Mouse (Mus musculus): Measurements from ENCODE around the gene Rab31. TPM values are rescaled to one million over a fixed set of nuclear protein-coding genes. Genes with fewer than 3 reads are reported as not detected.

Rab31 gene
- polyA plus RNA-seq, 2 experiments: 2.7 to 5.0 TPM

- peak overlapping the region; percentile 69 to 97; a peak in 3 of 4 replicates for H3K4me3 ChIP-seq (ENCODE audit: insufficient read depth in 1 of 2, low read depth in 2 of 2, low read length in 2 of 2)
- no peaks in the 10 kb centered on the region for H3K27me3 ChIP-seq (ENCODE audit: control insufficient read depth, insufficient read depth, low read length)
- H3K9me3 ChIP-seq (ENCODE audit: control insufficient read depth, low read length): no peaks in the 10 kb centered on the region
- no peaks in the 10 kb centered on the region; the same call in 1 of the 2 replicates for H3K36me3 ChIP-seq (replicated peaks; ENCODE audit: control insufficient read depth, insufficient read depth, low read depth)
- H3K4me1 ChIP-seq (replicated peaks; ENCODE audit: control insufficient read depth in 2 of 2, insufficient read depth in 2 of 2, low read length in 1 of 2): peaks cover 31 to 38% of the 10 kb centered on the region in 2 experiments
- peak overlapping the region; percentile 89 for H3K9ac ChIP-seq (replicated peaks)
- ATAC-seq (ENCODE audit: insufficient read depth) (no peak), DNase-seq (ENCODE audit: low read depth in 3 of 3, low spot score in 3 of 3) (no peak)
- H3K4me2 ChIP-seq (ENCODE audit: low read depth): peak overlapping the region; percentile 85
- no peak for TF ChIP-seq EP300 (IDR thresholded peaks at IDR 0.05; ENCODE audit: low read depth)
- no peak for TF ChIP-seq CTCF (IDR thresholded peaks at IDR 0.05; ENCODE audit: low read depth)
- H3K27ac ChIP-seq: no peak overlapping the region
- WGBS (ENCODE audit: insufficient replicate concordance): 7% methylated on average over 4 of the region's 4 CpGs
Measured at GRCm38 (mm10) chr17:65611721-65612120, 160.8 kb downstream of the Rab31 start.

DNA sequence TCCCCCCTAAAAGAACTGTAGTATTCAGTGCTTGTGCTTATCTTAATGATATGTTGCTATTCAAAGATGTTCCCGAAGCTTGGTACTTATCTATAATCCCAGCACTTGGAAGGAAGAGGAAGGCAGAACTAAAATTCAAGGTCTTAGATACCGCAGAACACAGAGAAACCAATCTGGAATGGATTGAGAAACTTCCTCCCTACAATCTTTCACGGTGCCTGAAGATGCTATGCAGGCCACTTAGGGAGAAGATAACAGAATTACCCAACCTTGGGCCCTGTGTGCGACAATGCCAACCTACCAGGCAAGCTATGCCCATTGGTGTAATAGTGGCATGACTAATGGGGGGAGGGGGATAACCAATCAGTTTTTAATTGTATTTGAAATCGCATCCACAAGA is 163.8 kb downstream of the Rab31 start:
- no peaks in the 10 kb centered on the region for H3K9me3 ChIP-seq (ENCODE audit: control insufficient read depth, low read length)
- H3K27ac ChIP-seq: no peak overlapping the region
- peaks cover 54 to 64% of the 10 kb centered on the region in 2 experiments for H3K4me1 ChIP-seq (replicated peaks; ENCODE audit: control insufficient read depth in 2 of 2, insufficient read depth in 2 of 2, low read length in 1 of 2)
- no peaks in the 10 kb centered on the region for H3K27me3 ChIP-seq (ENCODE audit: control insufficient read depth, insufficient read depth, low read length)
- no peak for DNase-seq (ENCODE audit: low read depth in 3 of 3, low spot score in 3 of 3)
- H3K4me2 ChIP-seq (ENCODE audit: low read depth): peak overlapping the region; percentile 27; the same call in 1 of the 2 replicates
- no peak overlapping the region for H3K9ac ChIP-seq (replicated peaks)
- no peak overlapping the region for H3K4me3 ChIP-seq (ENCODE audit: insufficient read depth in 1 of 2, low read depth in 2 of 2, low read length in 2 of 2)
- no peak for ATAC-seq (ENCODE audit: insufficient read depth)
- 15% methylated on average over 5 of the region's 5 CpGs for WGBS (ENCODE audit: insufficient replicate concordance)
- H3K36me3 ChIP-seq (replicated peaks; ENCODE audit: control insufficient read depth, insufficient read depth, low read depth): no peaks in the 10 kb centered on the region; the same call in 1 of the 2 replicates
- no peak for TF ChIP-seq EP300 (IDR thresholded peaks at IDR 0.05; ENCODE audit: low read depth)
- TF ChIP-seq CTCF (IDR thresholded peaks at IDR 0.05; ENCODE audit: low read depth): no peak

DNA sequence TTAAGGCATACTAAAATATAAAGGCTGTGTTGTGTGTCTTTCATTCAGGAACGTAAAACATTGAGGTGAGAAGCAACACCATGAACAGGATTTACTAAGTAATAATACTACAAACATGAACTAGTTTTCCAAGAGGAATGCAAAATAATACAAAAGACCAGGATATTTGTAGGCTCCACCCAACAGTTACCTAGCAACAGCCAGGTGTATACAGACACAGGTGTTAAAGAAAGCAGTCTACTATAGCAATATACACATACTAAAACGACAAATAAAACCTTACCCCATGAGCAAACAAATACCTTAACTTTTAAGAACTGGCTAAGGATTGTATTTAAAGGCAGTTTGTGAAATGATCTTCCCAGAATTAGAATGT is 164.3 kb downstream of the Rab31 start:
- DNase-seq (ENCODE audit: low read depth in 3 of 3, low spot score in 3 of 3) (no peak), ATAC-seq (ENCODE audit: insufficient read depth) (no peak)
- H3K4me2 ChIP-seq (ENCODE audit: low read depth): peak overlapping the region; percentile 48
- peak overlapping the region; percentile 9; the same call in 1 of the 2 replicates for H3K27ac ChIP-seq
- TF ChIP-seq CTCF (IDR thresholded peaks at IDR 0.05; ENCODE audit: low read depth) (no peak), EP300 (IDR thresholded peaks at IDR 0.05; ENCODE audit: low read depth) (no peak)
- peaks cover 55 to 65% of the 10 kb centered on the region in 2 experiments for H3K4me1 ChIP-seq (replicated peaks; ENCODE audit: control insufficient read depth in 2 of 2, insufficient read depth in 2 of 2, low read length in 1 of 2)
- H3K27me3 ChIP-seq (ENCODE audit: control insufficient read depth, insufficient read depth, low read length): no peaks in the 10 kb centered on the region
- no peak overlapping the region for H3K4me3 ChIP-seq (ENCODE audit: insufficient read depth in 1 of 2, low read depth in 2 of 2, low read length in 2 of 2)
- no peaks in the 10 kb centered on the region; the same call in 1 of the 2 replicates for H3K36me3 ChIP-seq (replicated peaks; ENCODE audit: control insufficient read depth, insufficient read depth, low read depth)
- WGBS (ENCODE audit: insufficient replicate concordance): 72% methylated on average over 2 of the region's 2 CpGs
- H3K9ac ChIP-seq (replicated peaks): no peak overlapping the region
- no peaks in the 10 kb centered on the region for H3K9me3 ChIP-seq (ENCODE audit: control insufficient read depth, low read length)

DNA sequence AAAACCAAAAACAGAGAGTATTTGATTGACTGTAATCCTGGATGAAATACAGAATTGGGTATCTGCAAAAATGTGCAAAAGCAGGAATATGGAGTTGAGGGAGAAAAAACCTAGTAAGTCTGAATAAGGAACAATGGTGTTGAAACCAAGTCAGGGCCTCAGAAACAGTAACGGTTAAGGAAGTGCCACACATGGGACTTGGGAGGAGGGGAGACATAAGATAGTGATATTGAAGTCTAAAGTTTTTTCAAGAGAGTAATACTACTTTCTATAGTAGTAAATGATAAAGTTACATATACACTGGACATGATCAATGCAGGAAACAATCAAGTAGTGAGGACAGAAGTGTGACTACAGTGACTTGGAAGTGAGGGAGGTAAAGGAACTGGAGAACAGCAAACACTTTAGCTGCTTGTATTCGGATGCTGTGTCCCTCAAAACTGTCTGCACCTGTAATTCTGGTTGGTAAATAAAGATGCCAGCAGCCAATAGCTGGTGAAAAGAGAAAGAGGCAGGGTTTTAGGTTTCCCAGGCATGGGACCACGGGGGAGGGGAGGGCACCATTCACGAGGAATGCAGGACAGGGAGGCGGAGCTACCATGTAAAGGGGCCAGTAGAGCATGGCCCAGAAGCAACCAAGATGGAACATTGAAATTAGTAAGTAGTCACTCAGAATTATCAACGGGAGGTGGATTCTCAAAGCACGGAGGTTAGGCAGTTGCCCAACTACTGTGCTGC is 164.8 kb downstream of the Rab31 start:
- Histone ChIP-seq H3K27ac (peak overlapping the region; percentile 25; the same call in 1 of the 2 replicates), H3K9me3 (ENCODE audit: control insufficient read depth, low read length) (no peaks in the 10 kb centered on the region), H3K27me3 (ENCODE audit: control insufficient read depth, insufficient read depth, low read length) (no peaks in the 10 kb centered on the region), H3K4me2 (ENCODE audit: low read depth) (peak overlapping the region; percentile 48), H3K9ac (replicated peaks) (0 out of 2 replicates have a peak overlapping the region, but pooled peaks have one; percentile 16), H3K4me1 (replicated peaks; ENCODE audit: control insufficient read depth in 2 of 2, insufficient read depth in 2 of 2, low read length in 1 of 2) (peaks cover 55 to 68% of the 10 kb centered on the region in 2 experiments), H3K36me3 (replicated peaks; ENCODE audit: control insufficient read depth, insufficient read depth, low read depth) (no peaks in the 10 kb centered on the region; the same call in 1 of the 2 replicates), H3K4me3 (ENCODE audit: insufficient read depth in 1 of 2, low read depth in 2 of 2, low read length in 2 of 2) (no peak overlapping the region)
- no peak for TF ChIP-seq CTCF (IDR thresholded peaks at IDR 0.05; ENCODE audit: low read depth)
- ATAC-seq (ENCODE audit: insufficient read depth) (no peak), DNase-seq (ENCODE audit: low read depth in 3 of 3, low spot score in 3 of 3) (no peak)
- 19% methylated on average over 7 of the region's 7 CpGs for WGBS (ENCODE audit: insufficient replicate concordance)

- no peak for TF ChIP-seq CTCF (IDR thresholded peaks at IDR 0.05; ENCODE audit: low read depth)
- TF ChIP-seq EP300 (IDR thresholded peaks at IDR 0.05; ENCODE audit: low read depth): peak; percentile 79
- H3K27me3 ChIP-seq (ENCODE audit: control insufficient read depth, insufficient read depth, low read length): no peaks in the 10 kb centered on the region
- H3K4me3 ChIP-seq (ENCODE audit: insufficient read depth in 1 of 2, low read depth in 2 of 2, low read length in 2 of 2): no peak overlapping the region
- H3K9ac ChIP-seq (replicated peaks): no peak overlapping the region
- peaks cover 53 to 69% of the 10 kb centered on the region in 2 experiments for H3K4me1 ChIP-seq (replicated peaks; ENCODE audit: control insufficient read depth in 2 of 2, insufficient read depth in 2 of 2, low read length in 1 of 2)
- H3K27ac ChIP-seq: peak overlapping the region; percentile 27
- peak; percentile 71 to 76 (median 75) for DNase-seq (ENCODE audit: low read depth in 3 of 3, low spot score in 3 of 3)
- no peaks in the 10 kb centered on the region for H3K9me3 ChIP-seq (ENCODE audit: control insufficient read depth, low read length)
- peak; percentile 94 for ATAC-seq (ENCODE audit: insufficient read depth)
- WGBS (ENCODE audit: insufficient replicate concordance): 7% methylated on average over 4 of the region's 4 CpGs
- H3K4me2 ChIP-seq (ENCODE audit: low read depth): peak overlapping the region; percentile 48
- no peaks in the 10 kb centered on the region; the same call in 1 of the 2 replicates for H3K36me3 ChIP-seq (replicated peaks; ENCODE audit: control insufficient read depth, insufficient read depth, low read depth)
Measured at GRCm38 (mm10) chr17:65606014-65606413, 166.5 kb downstream of the Rab31 start.
